Mouse (Mus musculus) E14TG2a.4 (cell line): ENCODE results near the gene Abtb1.

ENCODE experiments used
- CTCF ChIP-seq: conservative IDR thresholded peaks from 2 replicates; pipeline ENCODE4 v1.5.1; 2014; ENCODE audit warnings: low read length
- NANOG ChIP-seq: IDR thresholded peaks from 2 replicates; pipeline ENCODE4 v1.6.1; 2014; ENCODE audit warnings: borderline replicate concordance, low read length, mixed read lengths
- POU5F1 ChIP-seq: IDR thresholded peaks from 2 replicates; pipeline ENCODE4 v1.6.1; 2014; ENCODE audit warnings: low read length, borderline replicate concordance

DNA sequence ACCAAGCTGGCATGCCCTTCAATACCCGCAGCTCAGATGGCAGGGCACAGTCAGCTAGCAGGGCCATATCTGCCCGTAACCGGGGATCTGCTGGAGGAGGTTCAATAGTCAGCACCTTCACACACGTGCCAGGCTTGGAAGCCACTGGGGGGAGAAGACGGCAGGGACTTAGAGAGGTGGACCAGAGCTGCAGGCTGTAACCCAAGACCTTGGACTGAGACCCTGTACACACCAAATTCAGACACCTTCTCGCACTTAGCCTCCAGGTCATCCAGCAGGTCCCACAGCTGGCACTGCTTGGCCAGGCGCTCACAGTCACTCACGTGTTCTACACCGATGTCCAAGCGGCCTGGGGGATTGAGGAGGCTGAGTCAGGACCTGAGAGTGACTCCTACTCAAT, 3.2 kb downstream of the Abtb1 start:
- TF ChIP-seq CTCF (no peak), NANOG (no peak), POU5F1 (no peak)
